Mouse (Mus musculus) heart, embryonic 11.5 days (tissue): ENCODE results near the gene Olfr559. TPM values are rescaled to one million over a fixed set of nuclear protein-coding genes. Genes with fewer than 3 reads are reported as not detected.

Experiments used
- ATAC-seq: fragments of 200-750 bp; cut with Nextera tagmentation; replicated peaks from 2 replicates; pipeline ENCODE4 v1.8.0; 2017; ENCODE audit warnings: moderate library complexity; ENCODE audit not compliant: insufficient number of reproducible peaks, low FRiP score, low TSS enrichment
- H3K27ac ChIP-seq: fragments of 300-500 bp; sonication (generic); 2 replicates; pipeline ENCODE4 v1.5.1; 2014; ENCODE audit warnings: mild to moderate bottlenecking, low read depth, low read length
- H3K27me3 ChIP-seq: fragments of 300-500 bp; sonication (generic); 2 replicates; pipeline ENCODE4 v1.6.1; 2014; ENCODE audit warnings: mild to moderate bottlenecking, low read length, mixed read lengths; ENCODE audit not compliant: control insufficient read depth, insufficient read depth
- H3K36me3 ChIP-seq: fragments of 300-500 bp; sonication (generic); 2 replicates; pipeline ENCODE4 v1.6.1; 2014; ENCODE audit warnings: mild to moderate bottlenecking, low read length, moderate library complexity, mixed read lengths; ENCODE audit not compliant: control insufficient read depth, insufficient read depth
- H3K4me1 ChIP-seq: fragments of 300-500 bp; sonication (generic); 2 replicates; pipeline ENCODE4 v1.6.1; 2014; ENCODE audit warnings: low read length; ENCODE audit not compliant: control insufficient read depth, insufficient read depth
- H3K4me2 ChIP-seq: fragments of 300-500 bp; sonication (generic); 2 replicates; pipeline ENCODE4 v1.6.1; 2014; ENCODE audit warnings: mild to moderate bottlenecking, moderate library complexity
- H3K4me3 ChIP-seq: fragments of 300-500 bp; sonication (generic); 2 replicates; pipeline ENCODE4 v1.5.1; 2014; ENCODE audit warnings: low read depth, low read length
- H3K9ac ChIP-seq: fragments of 300-500 bp; sonication (generic); 2 replicates; pipeline ENCODE4 v1.6.1; 2014; ENCODE audit warnings: mild to moderate bottlenecking, low read depth, low read length, moderate library complexity
- H3K9me3 ChIP-seq: fragments of 300-500 bp; sonication (generic); replicated peaks from 2 replicates; pipeline ENCODE4 v1.6.1; 2016; ENCODE audit warnings: low read length; ENCODE audit not compliant: control insufficient read depth
- WGBS: fragments of 180-500 bp; shearing (Covaris S2); extraction: QIAGEN DNeasy Blood & Tissue Kit; methylation state at CpG from one replicate; pipeline ENCODE4 v1.1.7; 2014; ENCODE audit not compliant: insufficient replicate concordance; 5-methylcytosine and 5-hydroxymethylcytosine counted together
- polyA plus RNA-seq: library from polyadenylated mRNA; unstranded; fragments of >200 nt; fragmentation: Nextera tagmentation; extraction: Ambion mirVana; gene quantifications from 2 replicates; pipeline ENCODE4 v1.2.1, GENCODE M21; 2014

Olfr559 gene
- polyA plus RNA-seq, 1 experiment from 2014 or later, result not detected

DNA sequence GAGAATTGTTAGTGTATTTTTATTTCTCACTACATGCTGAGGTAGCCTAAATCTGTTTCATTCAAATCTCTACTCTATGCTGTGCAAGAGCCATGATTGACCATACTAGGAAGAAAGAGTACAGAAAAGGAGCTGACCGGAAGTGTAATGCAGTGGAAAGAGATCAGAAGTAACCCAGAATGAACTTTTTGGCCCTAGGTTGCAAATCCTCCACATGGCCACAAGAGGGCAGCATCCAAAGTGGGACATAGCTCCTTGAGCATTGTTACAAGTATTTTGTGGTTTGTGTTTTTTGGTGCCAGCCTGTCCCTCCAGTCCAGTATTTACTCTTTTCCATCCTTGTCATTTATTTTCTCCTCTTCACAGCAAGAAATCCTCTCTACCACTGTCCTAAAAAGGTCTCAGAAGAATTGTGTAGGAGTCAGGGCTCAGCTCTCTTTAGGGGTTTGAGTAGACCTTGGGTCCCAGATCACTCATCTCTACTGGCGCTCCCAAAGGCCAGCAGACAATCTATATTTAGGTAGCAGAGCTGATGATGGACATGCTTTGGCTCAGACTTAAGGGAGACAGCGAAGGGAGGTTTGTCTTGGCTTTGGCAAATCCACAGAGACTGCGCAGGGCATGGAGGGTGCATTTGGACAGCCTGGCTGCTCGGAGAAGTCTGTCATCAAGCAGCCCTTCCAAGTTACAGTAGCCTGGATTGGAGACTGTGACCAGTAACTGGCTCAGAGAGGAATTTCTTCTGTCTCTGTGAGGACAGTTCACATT lies 31.7 kb downstream of the Olfr559 start, which contains the start of gene Olfr557:
Gene Olfr557 (plus strand): TSS at position 553 of the 768 bp plus-strand sequence.
- no peaks in the 10 kb centered on the region for H3K9me3 ChIP-seq
- H3K27me3 ChIP-seq, result no peaks in the 10 kb centered on the region
- H3K4me3 ChIP-seq, result no peak within 1 kb of the TSS
- H3K27ac ChIP-seq, result no peak within 1 kb of the TSS
- no peak within 1 kb of the TSS for H3K9ac ChIP-seq
- no peaks in the 10 kb centered on the region for H3K4me1 ChIP-seq
- 66% methylated on average over 5 of the region's 5 CpGs for WGBS
- no peaks in the 10 kb centered on the region for H3K36me3 ChIP-seq
- no peak for ATAC-seq
- no peak within 1 kb of the TSS for H3K4me2 ChIP-seq

DNA sequence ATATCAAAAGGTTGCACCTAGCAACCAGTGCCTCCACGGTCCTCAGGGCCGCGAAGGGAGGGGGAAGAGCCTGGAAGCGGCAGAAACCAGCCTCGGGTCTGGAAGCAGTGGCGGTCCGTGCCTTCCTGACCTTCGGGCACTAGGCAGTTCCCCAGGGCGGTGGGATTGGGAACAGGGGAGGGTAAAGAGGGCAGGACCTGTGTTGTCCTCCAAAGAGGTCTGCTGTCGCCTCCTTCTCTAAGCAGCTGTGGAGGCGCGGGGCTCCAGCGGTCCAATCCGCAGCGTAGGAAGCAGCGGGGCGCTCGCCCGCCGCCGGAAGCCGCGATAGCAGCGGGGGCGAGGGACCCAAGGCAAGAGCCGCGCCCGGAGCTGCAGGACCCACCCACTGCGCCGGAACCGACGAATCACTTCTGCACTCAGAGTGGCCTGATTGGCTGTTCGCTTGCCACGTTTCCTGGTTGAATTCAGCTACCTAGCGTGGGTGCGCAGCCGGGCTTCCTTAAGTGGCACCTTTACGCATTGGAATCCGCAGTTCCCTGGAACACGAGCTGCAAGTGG lies 40.3 kb downstream of the Olfr559 start, which contains the start of gene Trim68:
Gene Trim68 (minus strand): TSS at position 384 of the 558 bp plus-strand sequence.
- peak; percentile 98 for ATAC-seq
- WGBS, result under 1% methylated on average over 38 of the region's 40 CpGs
- H3K27ac ChIP-seq, result peak within 1 kb of the TSS; percentile 88

DNA sequence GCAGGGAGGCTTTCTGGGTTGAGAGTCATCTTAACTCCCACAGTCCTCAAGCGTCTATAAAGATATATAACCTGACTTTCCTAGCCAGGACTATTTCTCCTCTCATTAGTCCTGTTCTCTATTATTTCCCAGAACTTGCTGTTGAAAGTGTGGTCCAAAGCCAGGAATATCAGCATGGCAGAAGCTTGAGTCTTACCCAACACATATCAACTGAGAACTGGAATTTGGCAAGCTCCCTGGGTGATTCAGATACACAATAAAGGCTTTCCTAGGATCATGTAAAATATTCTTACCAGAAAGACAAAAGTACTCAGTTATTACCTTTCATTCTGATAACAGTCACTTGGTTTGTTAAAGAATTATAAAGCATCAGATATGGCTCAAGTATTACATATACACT lies 45.4 kb downstream of the Olfr559 start:
- Histone ChIP-seq H3K27me3 (no peaks in the 10 kb centered on the region), H3K4me3 (no peak overlapping the region), H3K36me3 (no peaks in the 10 kb centered on the region), H3K9me3 (no peaks in the 10 kb centered on the region), H3K4me1 (peaks cover 4% of the 10 kb centered on the region; the same call in 1 of the 2 replicates), H3K4me2 (no peak overlapping the region), H3K9ac (no peak overlapping the region), H3K27ac (no peak overlapping the region)
- no peak for ATAC-seq
- 76% methylated on average over 1 of the region's 1 CpGs for WGBS

More for the DNA sequence above, 40.3 kb downstream of the Olfr559 start, which contains the start of gene Trim68:
- Histone ChIP-seq H3K4me1 (no peaks in the 10 kb centered on the region), H3K9me3 (no peaks in the 10 kb centered on the region), H3K27me3 (no peaks in the 10 kb centered on the region), H3K4me2 (peak within 1 kb of the TSS; percentile 68), H3K36me3 (no peaks in the 10 kb centered on the region), H3K9ac (peak within 1 kb of the TSS; percentile 87), H3K4me3 (peak within 1 kb of the TSS; percentile 71)

DNA sequence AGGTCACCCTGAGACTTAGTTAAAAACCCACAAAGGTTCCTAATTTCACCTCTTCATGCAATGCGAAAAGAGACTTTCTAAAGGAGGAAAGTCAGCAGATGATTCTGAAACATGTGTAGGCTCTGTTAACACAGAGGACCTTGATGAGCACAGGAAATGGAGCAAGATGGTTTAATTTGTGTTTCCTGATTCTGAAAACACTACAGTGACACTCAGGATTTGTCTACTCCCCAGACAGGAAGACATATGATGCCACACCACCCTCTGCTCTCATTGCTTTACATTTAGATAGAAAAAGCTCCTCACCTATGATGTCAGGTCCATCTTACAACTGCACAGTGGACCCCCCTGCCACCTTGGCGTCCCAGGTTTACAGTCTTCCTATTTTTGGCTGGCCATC lies 51.1 kb downstream of the Olfr559 start:
- Histone ChIP-seq H3K36me3 (no peaks in the 10 kb centered on the region), H3K27me3 (no peaks in the 10 kb centered on the region), H3K4me1 (peaks cover 4% of the 10 kb centered on the region; the same call in 1 of the 2 replicates), H3K9me3 (no peaks in the 10 kb centered on the region), H3K9ac (no peak overlapping the region), H3K4me2 (no peak overlapping the region), H3K27ac (no peak overlapping the region), H3K4me3 (no peak overlapping the region)
- ATAC-seq, result no peak
- 68% methylated on average over 2 of the region's 2 CpGs for WGBS

Other genes with a start within 250 kb of the Olfr559 start
- gene Olfr543, start 245.8 kb downstream of the Olfr559 start, polyA plus RNA-seq, result 1.0 TPM in 1 of 2 replicates, not detected in the other
- gene Olfr544, start 239.2 kb downstream of the Olfr559 start, polyA plus RNA-seq, result 0.07 and 0.13 TPM in 2 replicates
- not detected in 2 replicates for gene Olfr545, start 227.9 kb downstream of the Olfr559 start, polyA plus RNA-seq
- not detected in 2 replicates for gene Olfr547, start 192.7 kb downstream of the Olfr559 start, polyA plus RNA-seq
- gene Olfr548-ps1, start 186.6 kb downstream of the Olfr559 start, polyA plus RNA-seq, result not detected in 2 replicates
- not detected in 2 replicates for gene Olfr549, start 177.6 kb downstream of the Olfr559 start, polyA plus RNA-seq
- gene Trim21, start 162.0 kb downstream of the Olfr559 start, polyA plus RNA-seq, result 0.63 and 0.73 TPM in 2 replicates
- gene Olfr550, start 156.0 kb downstream of the Olfr559 start, polyA plus RNA-seq, result not detected in 2 replicates
- not detected in 2 replicates for gene Olfr551, start 135.6 kb downstream of the Olfr559 start, polyA plus RNA-seq
- gene Olfr552, start 129.7 kb downstream of the Olfr559 start, polyA plus RNA-seq, result not detected in 2 replicates
- gene Olfr553, start 109.3 kb downstream of the Olfr559 start, polyA plus RNA-seq, result not detected in 2 replicates
- gene Olfr554, start 89.1 kb downstream of the Olfr559 start, polyA plus RNA-seq, result not detected in 2 replicates
- not detected in 2 replicates for gene Olfr555, start 68.7 kb downstream of the Olfr559 start, polyA plus RNA-seq
- gene Olfr556, start 62.6 kb downstream of the Olfr559 start, polyA plus RNA-seq, result not detected in 2 replicates
- gene Trim68, start 40.2 kb downstream of the Olfr559 start, polyA plus RNA-seq, result 14.0 and 16.5 TPM in 2 replicates
- gene Olfr557, start 31.6 kb downstream of the Olfr559 start, polyA plus RNA-seq, result not detected in 2 replicates
- not detected in 2 replicates for gene Olfr558, start 25.3 kb downstream of the Olfr559 start, polyA plus RNA-seq
- gene Olfr33, start 8.4 kb downstream of the Olfr559 start, polyA plus RNA-seq, result not detected in 2 replicates
- not detected in 2 replicates for gene Olfr560, start 31.9 kb upstream of the Olfr559 start, polyA plus RNA-seq
- 0.10 TPM in 1 of 2 replicates, not detected in the other for gene Olfr78, start 32.0 kb upstream of the Olfr559 start, polyA plus RNA-seq
- not detected in 2 replicates for gene Olfr561, start 43.7 kb upstream of the Olfr559 start, polyA plus RNA-seq
- not detected in 2 replicates for gene Olfr564, start 76.0 kb upstream of the Olfr559 start, polyA plus RNA-seq
- not detected in 2 replicates for gene Olfr566, start 131.3 kb upstream of the Olfr559 start, polyA plus RNA-seq
- gene Olfr568, start 149.6 kb upstream of the Olfr559 start, polyA plus RNA-seq, result not detected in 2 replicates
- not detected in 2 replicates for gene Olfr569, start 163.4 kb upstream of the Olfr559 start, polyA plus RNA-seq
- gene Olfr570, start 167.1 kb upstream of the Olfr559 start, polyA plus RNA-seq, result not detected in 2 replicates
- gene Olfr571, start 190.0 kb upstream of the Olfr559 start, polyA plus RNA-seq, result not detected in 2 replicates
- gene Olfr572, start 196.9 kb upstream of the Olfr559 start, polyA plus RNA-seq, result not detected in 2 replicates
- not detected in 2 replicates for gene Olfr573-ps1, start 215.1 kb upstream of the Olfr559 start, polyA plus RNA-seq
- not detected in 2 replicates for gene Olfr574, start 221.0 kb upstream of the Olfr559 start, polyA plus RNA-seq
- gene Olfr575, start 231.3 kb upstream of the Olfr559 start, polyA plus RNA-seq, result not detected in 2 replicates
- not detected in 2 replicates for gene Olfr576, start 235.2 kb upstream of the Olfr559 start, polyA plus RNA-seq
- not detected in 2 replicates for gene Olfr577, start 248.5 kb upstream of the Olfr559 start, polyA plus RNA-seq